Mouse (Mus musculus): ENCODE results near the gene Nudt3.

DNA sequence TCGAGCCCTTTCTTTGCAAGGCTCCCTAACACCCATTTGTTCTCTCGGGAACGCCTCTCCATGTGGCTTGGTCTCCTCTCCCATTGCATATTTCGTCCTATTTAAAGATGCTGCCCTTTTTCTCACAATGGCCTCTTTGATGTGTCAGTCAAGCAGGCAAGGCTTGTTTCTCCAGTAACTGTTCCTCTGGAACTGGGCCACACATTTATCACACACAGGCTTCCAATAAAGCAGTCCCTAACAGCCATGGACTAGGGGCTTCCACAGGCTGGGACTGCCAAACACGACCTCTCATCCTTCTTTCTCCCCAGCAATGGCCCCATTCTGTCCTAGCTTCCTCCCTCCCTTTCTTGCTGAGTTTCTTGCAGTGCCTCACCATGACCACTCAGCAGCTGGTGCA lies 3.4 kb upstream of the Nudt3 start:
- TF ChIP-seq CTCF (IDR thresholded peaks at IDR 0.05; ENCODE audit: low read depth) (no peak), EP300 (optimal IDR thresholded peaks at IDR 0.05) (no peak)
